Mouse (Mus musculus) lung, adult 2 months (tissue): ENCODE data around the gene Exoc3.

Experiments used
- CTCF ChIP-seq: fragments of 200-500 bp; IDR thresholded peaks from 2 replicates; pipeline ENCODE4 v1.5.1; 2011; ENCODE audit warnings: mild to moderate bottlenecking, low read length, control low read depth; ENCODE audit not compliant: insufficient read depth
- POLR2A ChIP-seq: fragments of 200-500 bp; IDR thresholded peaks from 2 replicates; pipeline ENCODE4 v1.6.1; 2011; ENCODE audit warnings: low read depth, mild to moderate bottlenecking, control low read depth, low read length, borderline replicate concordance; ENCODE audit errors: extremely low read depth

GRCm38 (mm10) chr13:74196451-74196850, 12.1 kb downstream of the Exoc3 start:
- no peak for TF ChIP-seq POLR2A
- TF ChIP-seq CTCF = no peak
